Mouse (Mus musculus): ENCODE data around the gene Rab11fip4.

DNA sequence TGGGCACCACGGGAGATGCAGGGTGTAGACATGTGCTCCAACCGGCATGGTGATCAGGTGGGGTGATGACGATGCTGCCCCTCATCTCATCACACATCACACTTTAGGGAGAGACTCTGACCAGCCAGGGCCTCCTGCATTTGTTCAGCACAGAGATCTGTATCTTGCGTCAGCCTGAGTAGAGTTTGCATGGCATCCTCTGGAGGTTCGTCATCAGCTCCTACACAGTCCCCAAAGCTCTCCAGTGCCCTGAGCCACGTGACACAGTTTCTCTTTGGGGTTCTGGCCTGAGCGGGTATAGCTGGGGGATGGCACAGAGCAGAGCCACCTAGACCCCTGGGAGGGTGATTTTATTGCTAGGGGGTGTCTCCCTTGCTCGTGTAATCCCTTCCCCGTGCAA lies 86.4 kb downstream of the Rab11fip4 start:
- no peak for TF ChIP-seq CTCF (IDR thresholded peaks at IDR 0.05; ENCODE audit: control insufficient read depth, insufficient read depth, insufficient read length)
- TF ChIP-seq MAX (IDR thresholded peaks at IDR 0.05) = no peak
- no peak for TF ChIP-seq CEBPB (IDR thresholded peaks at IDR 0.05; ENCODE audit: low read depth)
- TF ChIP-seq MYOG (IDR thresholded peaks at IDR 0.05; ENCODE audit: control insufficient read depth, extremely low read depth, insufficient read length) = no peak

Data from C2C12 (cell line).